Mouse (Mus musculus): ENCODE data around the gene Fnbp1. TPM values are rescaled to one million over a fixed set of nuclear protein-coding genes. Genes with fewer than 3 reads are reported as not detected.
A peak's percentile ranks its signal among the peaks of the same experiment; 100 is the strongest.

Gene Fnbp1
- polyA plus RNA-seq, 1 experiment from 2014 or later: 34.6 TPM

DNA sequence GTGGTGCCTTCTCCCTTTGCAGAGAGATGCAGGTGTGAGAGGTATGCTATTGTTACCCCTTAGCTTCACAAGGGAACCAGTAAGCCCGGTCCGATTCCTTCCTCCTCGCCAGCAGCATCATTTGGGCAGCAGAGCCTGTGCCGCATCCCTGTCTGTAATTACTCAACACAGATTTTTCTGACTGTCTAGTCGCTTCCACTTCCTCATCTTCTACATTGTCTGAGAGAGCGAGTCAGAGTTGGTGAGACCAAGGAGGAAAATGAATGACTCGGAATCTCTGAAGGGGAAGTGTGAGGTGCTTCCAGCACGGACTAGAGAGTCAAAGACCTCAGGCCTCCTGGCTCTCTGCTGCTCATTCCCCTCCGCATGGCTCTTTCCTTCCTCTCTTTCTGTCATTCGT is 89.4 kb downstream of the Fnbp1 start:
- Histone ChIP-seq H3K9me3 (replicated peaks; ENCODE audit: control insufficient read depth, low read length) (peaks cover 4% of the 10 kb centered on the region; the same call in 1 of the 2 replicates), H3K27ac (ENCODE audit: low read length) (no peak overlapping the region), H3K4me2 (ENCODE audit: low read depth, low read length) (no peak overlapping the region), H3K4me3 (replicated peaks; ENCODE audit: low read length) (no peak overlapping the region), H3K9ac (ENCODE audit: low read length) (no peak overlapping the region), H3K27me3 (ENCODE audit: control insufficient read depth, insufficient read depth, low read length) (no peaks in the 10 kb centered on the region), H3K36me3 (ENCODE audit: control insufficient read depth, insufficient read depth, low read length) (peaks cover 28% of the 10 kb centered on the region), H3K4me1 (ENCODE audit: control insufficient read depth, insufficient read depth, low read length) (no peaks in the 10 kb centered on the region)
- 88% methylated on average over 10 of the region's 10 CpGs for whole genome bisulfite sequencing
- ATAC-seq (ENCODE audit: insufficient read depth, low FRiP score): no peak

DNA sequence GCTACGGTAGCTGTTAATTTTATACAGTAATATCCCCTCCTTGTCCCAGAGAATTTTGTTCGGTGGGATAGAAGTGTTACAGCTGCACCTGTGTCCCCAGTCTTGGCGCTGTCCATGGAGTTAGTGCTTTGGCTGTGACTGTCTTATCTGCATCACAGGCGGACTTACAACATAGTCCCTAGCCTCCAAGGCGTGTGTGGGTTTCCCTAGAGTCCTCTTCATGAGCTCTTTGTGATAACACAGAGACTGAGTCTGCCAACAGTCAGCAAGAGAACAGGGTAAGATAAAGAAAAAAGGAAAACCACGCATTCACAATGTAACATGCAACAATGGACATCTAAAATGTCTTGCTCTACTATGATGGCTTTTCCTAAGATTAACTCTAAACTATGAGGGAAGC is 93.8 kb downstream of the Fnbp1 start:
- no peak for ATAC-seq (ENCODE audit: insufficient read depth, low FRiP score)
- no peaks in the 10 kb centered on the region for H3K9me3 ChIP-seq (replicated peaks; ENCODE audit: control insufficient read depth, low read length)
- 87% methylated on average over 6 of the region's 6 CpGs for WGBS
- no peak overlapping the region for H3K4me2 ChIP-seq (ENCODE audit: low read depth, low read length)
- H3K27ac ChIP-seq (ENCODE audit: low read length): no peak overlapping the region
- no peaks in the 10 kb centered on the region for H3K27me3 ChIP-seq (ENCODE audit: control insufficient read depth, insufficient read depth, low read length)
- no peaks in the 10 kb centered on the region for H3K4me1 ChIP-seq (ENCODE audit: control insufficient read depth, insufficient read depth, low read length)
- no peak overlapping the region for H3K4me3 ChIP-seq (replicated peaks; ENCODE audit: low read length)
- no peaks in the 10 kb centered on the region for H3K36me3 ChIP-seq (ENCODE audit: control insufficient read depth, insufficient read depth, low read length)
- no peak overlapping the region for H3K9ac ChIP-seq (ENCODE audit: low read length)

DNA sequence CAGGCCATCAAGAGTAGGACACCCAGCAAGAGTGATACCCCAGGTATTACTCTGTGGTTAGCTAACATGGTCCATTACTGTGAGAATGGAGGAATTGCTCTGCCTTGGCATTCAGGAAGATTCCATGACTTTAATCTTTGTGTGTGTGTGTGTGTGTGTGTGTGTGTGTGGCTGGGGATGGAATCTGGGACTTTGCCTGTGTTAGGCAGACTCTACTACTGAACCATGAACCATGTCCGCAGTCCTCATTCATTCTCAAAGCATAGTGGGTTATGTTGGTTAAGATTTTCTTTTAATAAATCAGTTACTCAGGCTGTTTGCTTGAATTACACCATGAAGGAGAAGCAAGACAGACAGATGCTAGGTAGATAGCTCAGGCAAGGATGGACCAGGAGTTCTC is 98.0 kb downstream of the Fnbp1 start:
- H3K27ac ChIP-seq (ENCODE audit: low read length): no peak overlapping the region; the same call in 1 of the 2 replicates
- ATAC-seq (ENCODE audit: insufficient read depth, low FRiP score): no peak
- no peaks in the 10 kb centered on the region; the same call in 1 of the 2 replicates for H3K9me3 ChIP-seq (replicated peaks; ENCODE audit: control insufficient read depth, low read length)
- WGBS: 96% methylated on average over 1 of the region's 1 CpGs
- H3K4me1 ChIP-seq (ENCODE audit: control insufficient read depth, insufficient read depth, low read length): peaks cover 4% of the 10 kb centered on the region
- H3K4me2 ChIP-seq (ENCODE audit: low read depth, low read length): no peak overlapping the region
- no peaks in the 10 kb centered on the region for H3K27me3 ChIP-seq (ENCODE audit: control insufficient read depth, insufficient read depth, low read length)
- H3K9ac ChIP-seq (ENCODE audit: low read length): no peak overlapping the region
- no peak overlapping the region for H3K4me3 ChIP-seq (replicated peaks; ENCODE audit: low read length)
- peaks cover 6% of the 10 kb centered on the region; the same call in 1 of the 2 replicates for H3K36me3 ChIP-seq (ENCODE audit: control insufficient read depth, insufficient read depth, low read length)

DNA sequence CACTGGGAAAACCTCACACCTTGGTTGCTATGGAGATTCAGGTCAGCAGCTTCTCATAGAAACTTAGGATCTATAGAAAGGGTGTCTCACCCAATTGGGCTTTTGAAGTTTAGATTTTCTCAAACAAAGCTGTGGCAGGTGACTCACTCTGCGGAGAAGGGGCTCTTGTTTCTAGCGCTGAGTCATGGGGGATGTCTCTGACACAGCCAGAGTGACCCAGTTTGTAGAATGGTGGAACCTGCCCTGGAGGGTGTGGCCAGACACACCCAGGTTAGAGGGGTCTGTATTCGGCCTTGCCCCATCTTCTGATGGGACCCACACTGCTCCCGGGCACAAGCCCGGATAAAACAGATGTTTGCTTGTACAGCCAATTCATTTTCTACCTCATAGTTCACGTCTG is 98.9 kb downstream of the Fnbp1 start:
- H3K4me1 ChIP-seq (ENCODE audit: control insufficient read depth, insufficient read depth, low read length): peaks cover 4% of the 10 kb centered on the region
- no peak overlapping the region for H3K9ac ChIP-seq (ENCODE audit: low read length)
- H3K9me3 ChIP-seq (replicated peaks; ENCODE audit: control insufficient read depth, low read length): no peaks in the 10 kb centered on the region; the same call in 1 of the 2 replicates
- WGBS: 70% methylated on average over 6 of the region's 6 CpGs
- no peaks in the 10 kb centered on the region for H3K27me3 ChIP-seq (ENCODE audit: control insufficient read depth, insufficient read depth, low read length)
- H3K36me3 ChIP-seq (ENCODE audit: control insufficient read depth, insufficient read depth, low read length): peaks cover 6% of the 10 kb centered on the region; the same call in 1 of the 2 replicates
- H3K4me3 ChIP-seq (replicated peaks; ENCODE audit: low read length): no peak overlapping the region
- ATAC-seq (ENCODE audit: insufficient read depth, low FRiP score): peak; percentile 76; the same call in 1 of the 2 replicates
- no peak overlapping the region for H3K4me2 ChIP-seq (ENCODE audit: low read depth, low read length)
- H3K27ac ChIP-seq (ENCODE audit: low read length): peak overlapping the region; percentile 84

DNA sequence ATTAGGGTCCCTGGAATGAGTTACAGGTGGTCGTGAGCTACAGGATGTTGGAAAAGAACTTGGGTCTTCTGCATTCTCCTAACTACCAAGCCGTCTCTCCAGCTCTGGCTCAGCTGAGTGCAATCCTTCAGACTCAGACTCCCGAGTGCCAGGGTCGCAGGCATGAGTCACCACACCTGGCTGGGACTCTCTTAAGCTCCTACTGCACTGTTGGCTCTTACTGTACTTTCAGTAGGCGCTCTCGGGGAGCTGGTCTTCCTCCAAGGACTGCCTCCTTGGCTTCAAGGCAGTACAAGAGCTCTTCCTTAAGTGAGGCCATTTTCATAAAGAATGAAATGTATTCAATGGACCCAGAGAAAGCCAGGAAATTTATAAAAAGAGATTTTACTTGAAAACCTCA is 100.4 kb downstream of the Fnbp1 start:
- WGBS: 76% methylated on average over 6 of the region's 6 CpGs
- H3K9me3 ChIP-seq (replicated peaks; ENCODE audit: control insufficient read depth, low read length): no peaks in the 10 kb centered on the region; the same call in 1 of the 2 replicates
- H3K27ac ChIP-seq (ENCODE audit: low read length): peak overlapping the region; percentile 84

DNA sequence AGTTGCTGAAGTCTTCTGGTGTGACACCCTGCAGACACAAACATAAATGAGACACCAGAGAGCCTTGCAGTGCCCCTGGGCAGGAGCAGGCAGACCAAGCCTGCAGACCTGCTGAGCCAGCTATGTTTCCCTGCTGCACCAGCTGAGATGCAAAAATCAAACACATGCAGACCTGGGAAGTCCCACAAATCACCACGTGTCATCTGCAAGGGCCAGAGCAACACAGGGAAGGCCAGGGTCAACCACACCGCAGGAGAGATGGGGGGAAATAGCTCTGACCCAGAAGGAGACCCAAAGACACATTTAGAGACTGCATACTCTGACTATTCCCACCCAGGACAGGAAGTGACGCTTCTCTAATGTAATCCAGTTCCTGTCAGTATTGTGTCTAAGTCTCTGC is 101.3 kb downstream of the Fnbp1 start:
- peaks cover 13% of the 10 kb centered on the region; the same call in 1 of the 2 replicates for H3K36me3 ChIP-seq (ENCODE audit: control insufficient read depth, insufficient read depth, low read length)

More for the DNA sequence above, 100.4 kb downstream of the Fnbp1 start:
- H3K27me3 ChIP-seq (ENCODE audit: control insufficient read depth, insufficient read depth, low read length): no peaks in the 10 kb centered on the region
- H3K4me3 ChIP-seq (replicated peaks; ENCODE audit: low read length): no peak overlapping the region
- H3K4me1 ChIP-seq (ENCODE audit: control insufficient read depth, insufficient read depth, low read length): peaks cover 4% of the 10 kb centered on the region
- H3K4me2 ChIP-seq (ENCODE audit: low read depth, low read length): no peak overlapping the region
- 0 out of 2 replicates have a peak, but pooled peaks have one; percentile 27 for ATAC-seq (ENCODE audit: insufficient read depth, low FRiP score)
- no peak overlapping the region for H3K9ac ChIP-seq (ENCODE audit: low read length)
- H3K36me3 ChIP-seq (ENCODE audit: control insufficient read depth, insufficient read depth, low read length): peaks cover 6% of the 10 kb centered on the region; the same call in 1 of the 2 replicates

DNA sequence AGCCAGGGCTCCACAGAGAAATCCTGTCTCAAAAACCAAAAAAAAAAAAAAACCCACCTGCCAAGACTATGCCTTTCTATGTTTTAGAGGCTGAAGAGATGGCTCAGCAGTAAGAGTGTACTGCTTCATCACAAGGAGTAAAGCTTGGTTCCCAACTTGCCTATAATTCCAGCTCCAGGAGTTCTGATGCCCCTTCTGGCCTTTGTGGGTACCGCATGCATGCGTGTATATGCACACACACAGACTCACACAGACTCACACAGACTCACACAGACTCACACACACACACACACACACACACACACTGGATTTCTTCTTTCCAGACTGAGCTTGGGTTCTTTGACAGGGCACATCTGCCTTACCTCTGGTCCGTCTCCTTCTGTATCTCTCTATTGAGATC is 101.8 kb downstream of the Fnbp1 start:
- WGBS: 96% methylated on average over 3 of the region's 3 CpGs
- peaks cover 15% of the 10 kb centered on the region; the same call in 1 of the 2 replicates for H3K36me3 ChIP-seq (ENCODE audit: control insufficient read depth, insufficient read depth, low read length)
- ATAC-seq (ENCODE audit: insufficient read depth, low FRiP score): no peak

More for the DNA sequence above, 101.3 kb downstream of the Fnbp1 start:
- no peak for ATAC-seq (ENCODE audit: insufficient read depth, low FRiP score)
- WGBS: 71% methylated on average over 3 of the region's 3 CpGs
- no peaks in the 10 kb centered on the region; the same call in 1 of the 2 replicates for H3K9me3 ChIP-seq (replicated peaks; ENCODE audit: control insufficient read depth, low read length)
- no peak overlapping the region for H3K9ac ChIP-seq (ENCODE audit: low read length)
- peaks cover 4% of the 10 kb centered on the region for H3K4me1 ChIP-seq (ENCODE audit: control insufficient read depth, insufficient read depth, low read length)
- H3K4me2 ChIP-seq (ENCODE audit: low read depth, low read length): no peak overlapping the region
- no peak overlapping the region for H3K4me3 ChIP-seq (replicated peaks; ENCODE audit: low read length)
- no peaks in the 10 kb centered on the region for H3K27me3 ChIP-seq (ENCODE audit: control insufficient read depth, insufficient read depth, low read length)
- H3K27ac ChIP-seq (ENCODE audit: low read length): no peak overlapping the region; the same call in 1 of the 2 replicates

DNA sequence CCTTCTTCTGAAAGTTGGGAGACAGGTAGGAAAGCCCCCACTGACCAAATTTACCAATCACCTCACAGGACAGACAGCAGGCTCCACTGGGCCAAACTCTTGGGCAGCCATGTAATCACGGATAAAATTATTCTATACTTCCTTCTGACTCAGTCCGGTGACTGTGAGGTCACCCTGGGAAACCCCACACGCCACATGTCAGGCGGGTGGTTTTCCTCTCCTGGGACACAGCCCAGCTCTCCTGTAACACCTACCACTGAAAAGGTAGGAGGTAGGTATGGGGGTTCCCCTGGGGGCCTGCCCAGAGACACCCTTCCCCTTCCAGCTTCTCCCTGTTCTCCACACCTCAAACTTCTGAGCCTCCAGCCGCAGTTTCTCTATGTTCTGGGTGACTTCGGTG is 105.0 kb downstream of the Fnbp1 start:
- Histone ChIP-seq H3K4me2 (ENCODE audit: low read depth, low read length) (no peak overlapping the region), H3K27ac (ENCODE audit: low read length) (no peak overlapping the region), H3K4me1 (ENCODE audit: control insufficient read depth, insufficient read depth, low read length) (no peaks in the 10 kb centered on the region; the same call in 1 of the 2 replicates), H3K4me3 (replicated peaks; ENCODE audit: low read length) (no peak overlapping the region), H3K27me3 (ENCODE audit: control insufficient read depth, insufficient read depth, low read length) (no peaks in the 10 kb centered on the region), H3K9ac (ENCODE audit: low read length) (no peak overlapping the region), H3K36me3 (ENCODE audit: control insufficient read depth, insufficient read depth, low read length) (peaks cover 19% of the 10 kb centered on the region; the same call in 1 of the 2 replicates), H3K9me3 (replicated peaks; ENCODE audit: control insufficient read depth, low read length) (no peaks in the 10 kb centered on the region; the same call in 1 of the 2 replicates)
- WGBS: 94% methylated on average over 6 of the region's 6 CpGs
- ATAC-seq (ENCODE audit: insufficient read depth, low FRiP score): no peak

More for the DNA sequence above, 101.8 kb downstream of the Fnbp1 start:
- H3K4me1 ChIP-seq (ENCODE audit: control insufficient read depth, insufficient read depth, low read length): peaks cover 4% of the 10 kb centered on the region
- no peak overlapping the region for H3K9ac ChIP-seq (ENCODE audit: low read length)
- H3K27ac ChIP-seq (ENCODE audit: low read length): no peak overlapping the region
- no peaks in the 10 kb centered on the region for H3K27me3 ChIP-seq (ENCODE audit: control insufficient read depth, insufficient read depth, low read length)
- no peak overlapping the region for H3K4me3 ChIP-seq (replicated peaks; ENCODE audit: low read length)
- H3K9me3 ChIP-seq (replicated peaks; ENCODE audit: control insufficient read depth, low read length): no peaks in the 10 kb centered on the region; the same call in 1 of the 2 replicates
- H3K4me2 ChIP-seq (ENCODE audit: low read depth, low read length): no peak overlapping the region

DNA sequence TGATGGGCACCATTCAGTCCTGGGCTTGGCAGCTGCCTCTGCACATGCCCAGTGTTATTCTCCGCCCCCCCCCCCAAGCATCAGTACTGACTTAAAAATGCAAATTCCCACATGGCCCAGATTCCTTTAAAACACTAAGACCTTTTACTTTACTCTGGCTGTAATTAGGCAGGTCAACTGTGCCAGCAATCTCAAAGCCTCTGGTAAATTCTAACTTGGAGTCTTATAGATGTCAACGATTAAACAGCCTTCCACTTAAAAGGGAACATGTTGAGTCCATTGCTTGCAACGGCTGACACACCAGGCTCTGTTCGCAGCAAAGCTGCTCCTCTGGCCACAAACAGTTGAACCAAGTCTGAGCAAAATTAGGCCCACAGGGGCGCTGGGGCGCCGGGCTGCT is 109.8 kb downstream of the Fnbp1 start:
- no peaks in the 10 kb centered on the region for H3K27me3 ChIP-seq (ENCODE audit: control insufficient read depth, insufficient read depth, low read length)
- H3K4me2 ChIP-seq (ENCODE audit: low read depth, low read length): no peak overlapping the region
- H3K4me3 ChIP-seq (replicated peaks; ENCODE audit: low read length): no peak overlapping the region
- H3K36me3 ChIP-seq (ENCODE audit: control insufficient read depth, insufficient read depth, low read length): peaks cover 12% of the 10 kb centered on the region; the same call in 1 of the 2 replicates
- 95% methylated on average over 7 of the region's 7 CpGs for WGBS
- ATAC-seq (ENCODE audit: insufficient read depth, low FRiP score): no peak
- H3K27ac ChIP-seq (ENCODE audit: low read length): no peak overlapping the region
- H3K9ac ChIP-seq (ENCODE audit: low read length): no peak overlapping the region
- H3K9me3 ChIP-seq (replicated peaks; ENCODE audit: control insufficient read depth, low read length): no peaks in the 10 kb centered on the region
- 0 out of 2 replicates have a peak, but pooled peaks cover 1% of the 10 kb centered on the region for H3K4me1 ChIP-seq (ENCODE audit: control insufficient read depth, insufficient read depth, low read length)

Measured in stomach, embryonic 16.5 days (tissue).